Mouse (Mus musculus): ENCODE measurements around the gene Senp7. TPM values are rescaled to one million over a fixed set of nuclear protein-coding genes. Genes with fewer than 3 reads are reported as not detected.

The Senp7 gene
- polyA plus RNA-seq, 1 experiment from 2014 or later, result 31.1 TPM

DNA sequence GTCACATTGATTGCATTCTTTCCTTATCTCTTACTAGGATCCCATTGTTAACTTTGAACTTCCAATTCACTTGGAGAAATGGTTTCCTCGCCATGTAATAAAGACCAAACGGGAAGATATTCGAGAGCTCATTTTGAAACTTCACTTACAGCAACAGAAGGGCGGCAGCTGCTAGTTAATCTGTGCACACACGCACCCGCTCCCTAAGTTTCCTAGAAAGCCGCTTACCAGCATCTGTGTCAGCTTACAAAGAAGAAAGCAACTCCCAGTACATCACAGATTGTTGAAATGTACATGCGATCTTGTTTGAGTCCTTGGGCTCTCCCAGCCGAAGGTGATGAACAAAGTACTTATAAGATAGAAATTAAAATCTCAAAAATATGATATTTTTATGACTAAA is 140.1 kb downstream of the Senp7 start:
- no peak for DNase-seq (ENCODE audit: low spot score)

DNA sequence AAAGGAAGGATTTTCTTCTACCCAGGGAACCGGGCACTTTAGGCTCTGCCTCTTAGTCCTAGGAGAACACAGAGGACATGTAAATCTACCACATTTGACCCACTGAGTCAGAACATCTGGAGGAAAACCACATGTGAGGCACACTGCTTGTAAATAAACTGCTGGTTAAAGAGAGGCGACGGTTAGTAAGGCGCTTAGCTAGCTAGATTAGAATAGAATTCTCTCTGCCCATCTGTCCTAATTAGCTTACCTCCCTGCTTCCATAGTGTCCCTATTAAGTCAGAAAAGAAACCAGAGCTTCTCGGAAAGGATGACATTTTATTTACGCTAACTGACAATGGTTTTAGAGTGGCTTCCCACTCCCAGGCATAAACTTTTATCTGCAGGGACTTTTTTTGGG is 155.9 kb downstream of the Senp7 start, which contains the start of gene Impg2:
TSS of gene Impg2 (plus strand) at position 263 of the 400 bp plus-strand sequence.
- DNase-seq (ENCODE audit: low spot score), result no peak
- no peaks in the 10 kb centered on the region for H3K36me3 ChIP-seq (ENCODE audit: control insufficient read depth, insufficient read depth, low read length)
- WGBS, result 46% methylated on average over 6 of the region's 6 CpGs
- H3K27me3 ChIP-seq (ENCODE audit: control insufficient read depth, insufficient read depth, low read length), result no peaks in the 10 kb centered on the region
- no peak within 1 kb of the TSS for H3K9ac ChIP-seq (ENCODE audit: low read length)
- H3K4me2 ChIP-seq (ENCODE audit: low read depth, severe bottlenecking), result no peak within 1 kb of the TSS
- no peaks in the 10 kb centered on the region for H3K4me1 ChIP-seq (ENCODE audit: control insufficient read depth, insufficient read depth, low read length)
- H3K27ac ChIP-seq (replicated peaks; ENCODE audit: low read depth, low read length), result no peak within 1 kb of the TSS
- no peak within 1 kb of the TSS for H3K4me3 ChIP-seq (ENCODE audit: low read depth, low read length)
- no peak for ATAC-seq (ENCODE audit: insufficient number of reproducible peaks, low FRiP score, low TSS enrichment, low read depth)
- no peaks in the 10 kb centered on the region for H3K9me3 ChIP-seq (ENCODE audit: control insufficient read depth, low read length)

More for the DNA sequence above, 140.1 kb downstream of the Senp7 start:
- Histone ChIP-seq H3K4me1 (ENCODE audit: control insufficient read depth, insufficient read depth, low read length) (no peaks in the 10 kb centered on the region), H3K27ac (replicated peaks; ENCODE audit: low read depth, low read length) (no peak overlapping the region), H3K4me2 (ENCODE audit: low read depth, severe bottlenecking) (no peak overlapping the region), H3K27me3 (ENCODE audit: control insufficient read depth, insufficient read depth, low read length) (no peaks in the 10 kb centered on the region), H3K36me3 (ENCODE audit: control insufficient read depth, insufficient read depth, low read length) (peaks cover 2% of the 10 kb centered on the region; the same call in 1 of the 2 replicates), H3K9ac (ENCODE audit: low read length) (no peak overlapping the region), H3K9me3 (ENCODE audit: control insufficient read depth, low read length) (no peaks in the 10 kb centered on the region), H3K4me3 (ENCODE audit: low read depth, low read length) (no peak overlapping the region)
- WGBS, result 92% methylated on average over 9 of the region's 9 CpGs
- no peak for ATAC-seq (ENCODE audit: insufficient number of reproducible peaks, low FRiP score, low TSS enrichment, low read depth)

DNA sequence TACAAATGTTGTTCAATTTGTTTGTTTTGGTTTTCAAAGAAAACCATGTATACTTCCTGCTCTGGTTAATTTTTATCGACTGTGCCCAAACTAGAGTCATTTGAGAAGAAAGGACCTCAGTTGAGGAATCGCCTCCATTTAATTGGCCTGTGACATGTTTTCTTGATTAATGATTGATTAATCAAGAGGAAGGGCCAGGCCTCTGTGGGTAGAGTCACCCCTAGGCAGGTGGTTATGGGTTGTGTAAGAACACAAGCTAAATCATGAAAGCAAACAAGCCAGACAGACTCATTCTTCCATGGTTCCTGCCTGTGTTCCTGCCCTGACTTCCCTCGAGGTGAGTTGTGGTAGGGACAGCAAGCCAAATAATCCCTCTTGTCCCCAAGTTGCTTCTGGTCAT is 164.6 kb downstream of the Senp7 start:
- 53% methylated on average over 3 of the region's 3 CpGs for WGBS
- DNase-seq (ENCODE audit: low spot score) (no peak), ATAC-seq (ENCODE audit: insufficient number of reproducible peaks, low FRiP score, low TSS enrichment, low read depth) (no peak)
- Histone ChIP-seq H3K27ac (replicated peaks; ENCODE audit: low read depth, low read length) (no peak overlapping the region), H3K27me3 (ENCODE audit: control insufficient read depth, insufficient read depth, low read length) (no peaks in the 10 kb centered on the region), H3K4me2 (ENCODE audit: low read depth, severe bottlenecking) (no peak overlapping the region), H3K4me1 (ENCODE audit: control insufficient read depth, insufficient read depth, low read length) (no peaks in the 10 kb centered on the region), H3K4me3 (ENCODE audit: low read depth, low read length) (no peak overlapping the region), H3K9me3 (ENCODE audit: control insufficient read depth, low read length) (no peaks in the 10 kb centered on the region), H3K9ac (ENCODE audit: low read length) (no peak overlapping the region), H3K36me3 (ENCODE audit: control insufficient read depth, insufficient read depth, low read length) (no peaks in the 10 kb centered on the region)

DNA sequence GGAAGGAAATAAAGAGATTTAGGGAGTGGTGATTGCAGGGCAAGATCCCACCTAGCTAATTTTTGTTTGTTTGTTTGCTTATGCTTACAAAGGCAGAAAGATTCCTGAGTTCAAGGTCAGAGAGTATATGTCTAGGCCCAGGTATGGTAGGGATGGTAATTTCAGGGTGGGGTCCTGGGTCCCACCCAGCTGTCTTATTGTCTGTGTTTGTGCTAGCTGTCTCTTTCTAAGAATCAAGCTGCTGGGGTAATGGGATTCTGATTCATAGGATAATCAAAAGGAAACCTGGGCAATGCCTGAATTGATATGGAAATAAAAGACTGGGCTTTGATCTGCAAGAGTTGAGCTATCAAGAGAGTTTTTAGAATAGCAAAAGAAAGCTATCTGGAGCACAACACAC is 179.5 kb downstream of the Senp7 start:
- DNase-seq (ENCODE audit: low spot score), result no peak
- Histone ChIP-seq H3K36me3 (ENCODE audit: control insufficient read depth, insufficient read depth, low read length) (no peaks in the 10 kb centered on the region), H3K9me3 (ENCODE audit: control insufficient read depth, low read length) (no peaks in the 10 kb centered on the region)

DNA sequence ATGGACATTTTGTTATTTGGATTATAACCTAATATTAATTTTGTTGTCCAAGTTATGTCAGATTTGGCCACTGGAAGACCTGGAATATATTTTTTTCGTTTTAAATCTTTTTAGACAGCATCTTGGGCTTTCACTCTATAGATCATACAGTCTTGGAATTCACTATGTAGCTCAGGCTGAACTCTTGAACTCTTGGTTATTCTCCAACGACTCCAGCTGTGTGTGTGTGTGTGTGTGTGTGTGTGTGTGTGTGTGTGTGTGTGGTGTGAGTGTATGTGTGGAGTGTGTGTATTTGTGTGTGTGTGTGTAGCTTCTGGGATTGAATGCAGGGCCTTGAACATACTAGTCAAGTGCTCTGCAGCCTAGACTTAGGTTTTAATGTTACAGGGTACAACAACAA is 181.3 kb downstream of the Senp7 start:
- Histone ChIP-seq H3K4me3 (ENCODE audit: low read depth, low read length) (no peak overlapping the region), H3K9ac (ENCODE audit: low read length) (no peak overlapping the region), H3K4me1 (ENCODE audit: control insufficient read depth, insufficient read depth, low read length) (no peaks in the 10 kb centered on the region), H3K27ac (replicated peaks; ENCODE audit: low read depth, low read length) (no peak overlapping the region), H3K27me3 (ENCODE audit: control insufficient read depth, insufficient read depth, low read length) (no peaks in the 10 kb centered on the region), H3K4me2 (ENCODE audit: low read depth, severe bottlenecking) (no peak overlapping the region), H3K36me3 (ENCODE audit: control insufficient read depth, insufficient read depth, low read length) (no peaks in the 10 kb centered on the region), H3K9me3 (ENCODE audit: control insufficient read depth, low read length) (no peaks in the 10 kb centered on the region)
- ATAC-seq (ENCODE audit: insufficient number of reproducible peaks, low FRiP score, low TSS enrichment, low read depth) (no peak), DNase-seq (ENCODE audit: low spot score) (no peak)
- WGBS, result 68% methylated on average over 2 of the region's 2 CpGs

More for the DNA sequence above, 179.5 kb downstream of the Senp7 start:
- no peak overlapping the region for H3K4me3 ChIP-seq (ENCODE audit: low read depth, low read length)
- ATAC-seq (ENCODE audit: insufficient number of reproducible peaks, low FRiP score, low TSS enrichment, low read depth), result no peak
- H3K27me3 ChIP-seq (ENCODE audit: control insufficient read depth, insufficient read depth, low read length), result no peaks in the 10 kb centered on the region
- no peak overlapping the region for H3K9ac ChIP-seq (ENCODE audit: low read length)
- H3K4me2 ChIP-seq (ENCODE audit: low read depth, severe bottlenecking), result no peak overlapping the region
- H3K27ac ChIP-seq (replicated peaks; ENCODE audit: low read depth, low read length), result no peak overlapping the region
- H3K4me1 ChIP-seq (ENCODE audit: control insufficient read depth, insufficient read depth, low read length), result no peaks in the 10 kb centered on the region

DNA sequence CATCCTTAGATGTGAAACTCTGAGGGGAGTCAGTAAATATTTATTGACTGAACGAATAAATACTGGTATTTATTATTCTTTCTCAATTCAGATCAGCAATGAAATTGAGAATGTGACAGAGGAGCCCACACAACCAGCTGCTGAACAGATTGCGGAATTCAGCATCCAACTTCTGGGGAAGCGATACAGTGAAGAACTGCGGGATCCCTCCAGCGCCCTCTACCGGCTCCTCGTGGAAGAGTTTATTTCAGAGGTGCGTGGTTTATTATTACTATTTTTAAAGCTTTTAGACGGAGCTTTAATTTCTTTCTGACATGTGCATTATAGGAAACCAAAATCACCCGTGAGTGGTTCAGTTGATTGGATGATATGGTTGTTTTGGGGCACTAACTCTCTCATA is 183.2 kb downstream of the Senp7 start:
- Histone ChIP-seq H3K4me2 (ENCODE audit: low read depth, severe bottlenecking) (no peak overlapping the region), H3K9me3 (ENCODE audit: control insufficient read depth, low read length) (no peaks in the 10 kb centered on the region), H3K27me3 (ENCODE audit: control insufficient read depth, insufficient read depth, low read length) (no peaks in the 10 kb centered on the region), H3K27ac (replicated peaks; ENCODE audit: low read depth, low read length) (no peak overlapping the region), H3K9ac (ENCODE audit: low read length) (no peak overlapping the region), H3K4me1 (ENCODE audit: control insufficient read depth, insufficient read depth, low read length) (no peaks in the 10 kb centered on the region), H3K36me3 (ENCODE audit: control insufficient read depth, insufficient read depth, low read length) (no peaks in the 10 kb centered on the region), H3K4me3 (ENCODE audit: low read depth, low read length) (no peak overlapping the region)
- WGBS, result 56% methylated on average over 10 of the region's 10 CpGs
- DNase-seq (ENCODE audit: low spot score) (peak; percentile 44), ATAC-seq (ENCODE audit: insufficient number of reproducible peaks, low FRiP score, low TSS enrichment, low read depth) (no peak)

DNA sequence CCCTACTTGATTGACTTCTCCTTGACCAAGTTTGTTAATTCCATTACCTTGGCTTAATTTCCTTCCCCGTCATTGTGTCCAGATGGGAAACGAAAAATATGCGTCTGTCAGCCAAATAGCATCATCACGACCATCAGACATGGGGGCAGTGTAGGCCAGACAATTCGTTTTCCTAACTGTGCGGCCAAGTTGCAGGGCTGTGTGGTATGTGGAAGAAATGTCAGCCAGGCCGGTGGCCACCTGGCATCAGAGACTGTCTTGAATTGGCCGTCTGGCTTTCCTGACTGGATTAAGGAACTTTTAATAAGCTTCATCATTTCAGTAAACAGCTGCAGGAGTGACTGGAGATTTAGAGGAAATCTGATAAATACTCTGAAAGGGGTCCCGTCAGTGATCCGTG is 184.6 kb downstream of the Senp7 start:
- Histone ChIP-seq H3K9ac (ENCODE audit: low read length) (no peak overlapping the region), H3K27ac (replicated peaks; ENCODE audit: low read depth, low read length) (no peak overlapping the region), H3K4me2 (ENCODE audit: low read depth, severe bottlenecking) (no peak overlapping the region), H3K27me3 (ENCODE audit: control insufficient read depth, insufficient read depth, low read length) (no peaks in the 10 kb centered on the region), H3K9me3 (ENCODE audit: control insufficient read depth, low read length) (no peaks in the 10 kb centered on the region), H3K4me3 (ENCODE audit: low read depth, low read length) (no peak overlapping the region), H3K36me3 (ENCODE audit: control insufficient read depth, insufficient read depth, low read length) (no peaks in the 10 kb centered on the region), H3K4me1 (ENCODE audit: control insufficient read depth, insufficient read depth, low read length) (no peaks in the 10 kb centered on the region)
- no peak for ATAC-seq (ENCODE audit: insufficient number of reproducible peaks, low FRiP score, low TSS enrichment, low read depth)
- no peak for DNase-seq (ENCODE audit: low spot score)
- 77% methylated on average over 10 of the region's 10 CpGs for WGBS

Small RNA genes lying within 50 kb of the gene (microRNA-seq; reads per million reads assigned to microRNA genes)
- gene Gm24047, result not detected

Other genes with a start within 250 kb of the Senp7 start
- 4.1 and 4.4 TPM in 2 replicates for gene Nfkbiz, start 209.4 kb upstream of the Senp7 start, polyA plus RNA-seq (2014; fragmentation: Nextera tagmentation; extraction: Ambion mirVana)
- gene Nxpe3, start 153.1 kb upstream of the Senp7 start, polyA plus RNA-seq (2014; fragmentation: Nextera tagmentation; extraction: Ambion mirVana), result 0.94 and 1.0 TPM in 2 replicates
- gene Cep97, start 113.5 kb upstream of the Senp7 start, polyA plus RNA-seq (2014; fragmentation: Nextera tagmentation; extraction: Ambion mirVana), result 13.4 and 16.0 TPM in 2 replicates
- 861 and 889 TPM in 2 replicates for gene Rpl24, start 82.1 kb upstream of the Senp7 start, polyA plus RNA-seq (2014; fragmentation: Nextera tagmentation; extraction: Ambion mirVana)
- 18.0 and 19.6 TPM in 2 replicates for gene Zbtb11, start 74.5 kb upstream of the Senp7 start, polyA plus RNA-seq (2014; fragmentation: Nextera tagmentation; extraction: Ambion mirVana)
- gene Pcnp, start 18.6 kb upstream of the Senp7 start, polyA plus RNA-seq (2014; fragmentation: Nextera tagmentation; extraction: Ambion mirVana), result 308 and 314 TPM in 2 replicates
- gene Trmt10c, start 10.5 kb upstream of the Senp7 start, polyA plus RNA-seq (2014; fragmentation: Nextera tagmentation; extraction: Ambion mirVana), result 35.3 and 35.7 TPM in 2 replicates
- gene Impg2, start 156.0 kb downstream of the Senp7 start, polyA plus RNA-seq (2014; fragmentation: Nextera tagmentation; extraction: Ambion mirVana), result 0.17 TPM in 1 of 2 replicates, not detected in the other

Measured in limb, embryonic 11.5 days (tissue).